Mouse (Mus musculus) megakaryocyte, embryonic 14.5 days (primary cell): Measurements from ENCODE around the gene Edem1. TPM values are rescaled to one million over a fixed set of nuclear protein-coding genes. Genes with fewer than 3 reads are reported as not detected.
A peak's percentile ranks its signal among the peaks of the same experiment; 100 is the strongest.

ENCODE experiments used
- H3K27me3 ChIP-seq: replicated peaks from 2 replicates; pipeline ENCODE3; 2012; ENCODE audit warnings: inconsistent platforms
- H3K36me3 ChIP-seq: replicated peaks from 2 replicates; pipeline ENCODE3; 2012; ENCODE audit warnings: low read length, inconsistent platforms, mixed read lengths
- H3K4me1 ChIP-seq: 2 replicates; pipeline ENCODE4 v1.6.1; 2012; ENCODE audit warnings: inconsistent platforms
- H3K4me3 ChIP-seq: replicated peaks from 2 replicates; pipeline ENCODE3; 2012; ENCODE audit warnings: moderate library complexity, mild to moderate bottlenecking, inconsistent platforms
- H3K9me3 ChIP-seq: 2 replicates; pipeline ENCODE4 v1.6.1; 2012; ENCODE audit warnings: inconsistent platforms
- FLI1 ChIP-seq: IDR thresholded peaks from 2 replicates; pipeline ENCODE4 v1.6.1; 2012; ENCODE audit warnings: low read length, inconsistent platforms, mixed read lengths
- GATA1 ChIP-seq: IDR thresholded peaks from 3 replicates; pipeline ENCODE4 v1.6.1; 2012; ENCODE audit warnings: mixed read lengths, low read length, inconsistent platforms, borderline replicate concordance
- polyA plus RNA-seq: library from polyadenylated mRNA; stranded (reverse); fragments of >175 nt; gene quantifications from 2 replicates; pipeline ENCODE4 v1.2.3, GENCODE M21; 2012; ENCODE audit warnings: low replicate concordance; ENCODE audit not compliant: insufficient read depth

The Edem1 gene
- polyA plus RNA-seq, 1 experiment: 26.4 TPM

- Histone ChIP-seq H3K36me3 (peaks cover 44% of the 10 kb centered on the region), H3K4me1 (peaks cover 72% of the 10 kb centered on the region), H3K4me3 (peak overlapping the region; percentile 91), H3K27me3 (no peaks in the 10 kb centered on the region), H3K9me3 (no peaks in the 10 kb centered on the region)
- no peak; the same call in 1 of the 2 replicates for TF ChIP-seq FLI1
- no peak for TF ChIP-seq GATA1
Observed at GRCm38 (mm10) chr6:108828872-108829271, 431 bp downstream of the Edem1 start.

- H3K27me3 ChIP-seq: no peaks in the 10 kb centered on the region
- TF ChIP-seq FLI1: no peak
- no peak for TF ChIP-seq GATA1
- peaks cover 47% of the 10 kb centered on the region for H3K36me3 ChIP-seq
- no peaks in the 10 kb centered on the region for H3K9me3 ChIP-seq
- H3K4me1 ChIP-seq: peaks cover 72% of the 10 kb centered on the region
- peak overlapping the region; percentile 91 for H3K4me3 ChIP-seq
Observed at GRCm38 (mm10) chr6:108829386-108830370, 1.2 kb downstream of the Edem1 start.

GRCm38 (mm10) chr6:108832170-108832569 lies 3.7 kb downstream of the Edem1 start:
- Histone ChIP-seq H3K36me3 (peaks cover 65% of the 10 kb centered on the region), H3K27me3 (no peaks in the 10 kb centered on the region), H3K4me1 (peaks cover 71% of the 10 kb centered on the region), H3K4me3 (peak overlapping the region; percentile 87), H3K9me3 (no peaks in the 10 kb centered on the region)
- TF ChIP-seq GATA1 (no peak), FLI1 (no peak)

GRCm38 (mm10) chr6:108832989-108833388 lies 4.5 kb downstream of the Edem1 start:
- Histone ChIP-seq H3K4me3 (peak overlapping the region; percentile 81), H3K27me3 (no peaks in the 10 kb centered on the region), H3K36me3 (peaks cover 73% of the 10 kb centered on the region), H3K4me1 (peaks cover 75% of the 10 kb centered on the region), H3K9me3 (no peaks in the 10 kb centered on the region)
- TF ChIP-seq FLI1: no peak
- no peak for TF ChIP-seq GATA1

GRCm38 (mm10) chr6:108833963-108834697 lies 5.7 kb downstream of the Edem1 start:
- no peaks in the 10 kb centered on the region for H3K27me3 ChIP-seq
- peaks cover 82% of the 10 kb centered on the region for H3K36me3 ChIP-seq
- no peak for TF ChIP-seq GATA1
- no peak for TF ChIP-seq FLI1
- H3K9me3 ChIP-seq: no peaks in the 10 kb centered on the region
- H3K4me1 ChIP-seq: peaks cover 83% of the 10 kb centered on the region
- H3K4me3 ChIP-seq: peak overlapping the region; percentile 17

GRCm38 (mm10) chr6:108835765-108836691 lies 7.6 kb downstream of the Edem1 start:
- H3K36me3 ChIP-seq: peaks cover 92% of the 10 kb centered on the region
- no peaks in the 10 kb centered on the region for H3K27me3 ChIP-seq
- TF ChIP-seq GATA1: no peak
- no peak for TF ChIP-seq FLI1
- peaks cover 87% of the 10 kb centered on the region for H3K4me1 ChIP-seq
- H3K9me3 ChIP-seq: no peaks in the 10 kb centered on the region
- H3K4me3 ChIP-seq: peak overlapping the region; percentile 76

GRCm38 (mm10) chr6:108837081-108837480 lies 8.6 kb downstream of the Edem1 start:
- no peak overlapping the region for H3K4me3 ChIP-seq
- no peaks in the 10 kb centered on the region for H3K9me3 ChIP-seq
- H3K27me3 ChIP-seq: no peaks in the 10 kb centered on the region
- no peak for TF ChIP-seq FLI1
- TF ChIP-seq GATA1: no peak
- peaks cover 84% of the 10 kb centered on the region for H3K4me1 ChIP-seq
- H3K36me3 ChIP-seq: peaks cover 92% of the 10 kb centered on the region

- Histone ChIP-seq H3K9me3 (no peaks in the 10 kb centered on the region), H3K4me3 (no peak overlapping the region), H3K27me3 (no peaks in the 10 kb centered on the region), H3K4me1 (peaks cover 82% of the 10 kb centered on the region), H3K36me3 (peaks cover 92% of the 10 kb centered on the region)
- TF ChIP-seq GATA1 (no peak), FLI1 (no peak)
Observed at GRCm38 (mm10) chr6:108837958-108838357, 9.5 kb downstream of the Edem1 start.

GRCm38 (mm10) chr6:108839432-108839831 lies 11.0 kb downstream of the Edem1 start:
- H3K36me3 ChIP-seq: peaks cover 92% of the 10 kb centered on the region
- TF ChIP-seq GATA1 (no peak), FLI1 (no peak)
- H3K9me3 ChIP-seq: no peaks in the 10 kb centered on the region
- H3K4me3 ChIP-seq: no peak overlapping the region
- H3K4me1 ChIP-seq: peaks cover 82% of the 10 kb centered on the region
- no peaks in the 10 kb centered on the region for H3K27me3 ChIP-seq
